Mouse (Mus musculus): Measurements from ENCODE around the gene Rufy2.

DNA sequence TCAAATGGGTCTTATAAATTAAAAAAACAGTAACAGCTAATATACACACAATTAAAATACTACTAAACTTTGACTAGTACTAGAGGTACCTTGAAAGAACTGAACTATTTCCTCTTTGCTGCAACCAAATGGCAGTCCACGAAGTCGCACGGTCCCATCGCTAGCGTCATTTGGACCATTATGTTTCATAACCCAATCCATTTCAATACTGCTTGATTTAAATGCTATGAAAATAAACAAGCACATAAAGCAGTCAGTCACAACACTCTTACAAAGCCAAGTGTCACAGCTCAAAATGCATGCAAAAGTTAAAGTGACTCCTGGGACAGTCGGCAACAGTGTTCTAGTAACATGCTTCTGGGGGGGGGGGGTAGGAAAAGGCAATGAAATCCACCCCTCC is 39.3 kb downstream of the Rufy2 start:
- no peak for TF ChIP-seq CTCF (IDR thresholded peaks at IDR 0.05; ENCODE audit: borderline replicate concordance, insufficient read depth, low read length)
- TF ChIP-seq POLR2A (IDR thresholded peaks at IDR 0.05; ENCODE audit: low read depth, low read length) = no peak
